Mouse (Mus musculus): Measurements from ENCODE around the gene Sqstm1. TPM values are rescaled to one million over a fixed set of nuclear protein-coding genes. Genes with fewer than 3 reads are reported as not detected.

Sqstm1 gene
- polyA plus RNA-seq, 1 experiment: 111 TPM

GRCm38 (mm10) chr11:50212060-50212739 lies 1.6 kb upstream of the Sqstm1 start:
- DNase-seq (ENCODE audit: low read depth, low spot score): no peak
- 47% methylated on average over 3 of the region's 3 CpGs for WGBS

DNA sequence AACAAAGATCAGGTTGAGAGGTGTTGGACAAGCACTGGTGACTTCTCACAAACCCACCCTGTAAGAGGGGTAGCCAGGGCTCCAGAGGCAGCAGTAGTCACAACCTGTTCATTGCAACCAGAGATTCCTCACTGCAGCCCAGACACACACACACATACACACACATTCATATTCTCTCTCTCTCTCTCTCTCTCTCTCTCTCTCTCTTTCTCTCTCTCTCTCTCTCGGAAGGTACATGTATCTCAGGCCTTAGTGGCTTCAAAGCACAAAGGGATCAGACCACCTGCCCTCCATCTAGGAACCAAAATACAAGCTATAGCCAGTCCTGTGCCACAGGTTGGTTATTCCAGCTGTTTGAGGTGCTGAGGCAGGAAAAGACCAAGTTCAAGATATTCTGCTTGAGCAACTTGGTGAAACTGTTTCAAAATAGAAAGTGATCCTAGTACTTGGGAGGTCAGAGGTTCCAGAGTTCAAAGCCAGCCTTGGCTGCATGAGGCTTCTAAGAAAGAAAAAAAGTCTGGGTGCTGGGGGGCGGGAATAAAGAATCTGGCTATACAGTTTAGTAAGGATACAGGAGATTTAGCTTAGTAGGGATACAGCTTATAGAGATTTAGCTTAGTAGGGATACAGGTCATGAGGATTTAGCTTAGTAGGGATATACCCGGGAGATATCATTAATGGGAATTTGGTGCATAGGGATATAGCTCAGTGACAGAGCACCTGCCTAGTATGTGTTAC lies 864 bp upstream of the Sqstm1 start:
- DNase-seq (ENCODE audit: low read depth, low spot score): no peak
- 75% methylated on average over 3 of the region's 3 CpGs for WGBS

GRCm38 (mm10) chr11:50210101-50210504 lies 524 bp downstream of the Sqstm1 start:
- no peak for DNase-seq (ENCODE audit: low read depth, low spot score)
- WGBS: under 1% methylated on average over 24 of the region's 24 CpGs

GRCm38 (mm10) chr11:50208039-50208438 lies 2.6 kb downstream of the Sqstm1 start:
- 91% methylated on average over 5 of the region's 5 CpGs for WGBS
- no peak for DNase-seq (ENCODE audit: low read depth, low spot score)

GRCm38 (mm10) chr11:50207344-50207743 lies 3.3 kb downstream of the Sqstm1 start:
- no peak for DNase-seq (ENCODE audit: low read depth, low spot score)
- 95% methylated on average over 14 of the region's 14 CpGs for WGBS

DNA sequence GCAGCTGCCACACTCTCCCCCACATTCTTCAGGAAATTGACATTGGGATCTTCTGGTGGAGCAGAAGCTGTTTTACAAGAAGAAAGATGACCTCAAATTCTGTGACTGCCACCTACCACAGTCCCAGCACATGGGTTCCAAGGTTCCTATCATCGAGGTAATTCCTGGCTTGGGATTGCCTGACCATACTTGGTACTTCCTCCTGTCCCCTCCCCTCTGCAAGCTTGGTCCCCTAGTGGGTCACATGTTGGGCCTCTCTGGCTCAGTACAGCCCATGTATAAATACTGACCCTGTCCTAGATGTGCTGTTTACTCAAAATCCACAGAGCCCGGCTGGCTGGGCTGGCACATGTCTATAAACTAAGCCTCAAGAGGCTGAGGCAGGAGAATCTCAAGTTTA lies 4.6 kb downstream of the Sqstm1 start:
- DNase-seq (ENCODE audit: low read depth, low spot score): no peak
- 58% methylated on average over 2 of the region's 2 CpGs for WGBS

GRCm38 (mm10) chr11:50205434-50205833 lies 5.2 kb downstream of the Sqstm1 start:
- DNase-seq (ENCODE audit: low read depth, low spot score): no peak
- WGBS: 66% methylated on average over 3 of the region's 3 CpGs

GRCm38 (mm10) chr11:50203302-50203827 lies 7.3 kb downstream of the Sqstm1 start:
- WGBS: 81% methylated on average over 9 of the region's 9 CpGs
- no peak for DNase-seq (ENCODE audit: low read depth, low spot score)

GRCm38 (mm10) chr11:50201590-50201989 lies 9.0 kb downstream of the Sqstm1 start:
- no peak for DNase-seq (ENCODE audit: low read depth, low spot score)
- WGBS: 89% methylated on average over 3 of the region's 3 CpGs

- DNase-seq (ENCODE audit: low read depth, low spot score): no peak
- WGBS: 66% methylated on average over 8 of the region's 8 CpGs
Measured at GRCm38 (mm10) chr11:50200613-50201012, 10.0 kb downstream of the Sqstm1 start.

- WGBS: 93% methylated on average over 2 of the region's 2 CpGs
- no peak for DNase-seq (ENCODE audit: low read depth, low spot score)
Measured at GRCm38 (mm10) chr11:50198916-50199315, 11.7 kb downstream of the Sqstm1 start.

DNA sequence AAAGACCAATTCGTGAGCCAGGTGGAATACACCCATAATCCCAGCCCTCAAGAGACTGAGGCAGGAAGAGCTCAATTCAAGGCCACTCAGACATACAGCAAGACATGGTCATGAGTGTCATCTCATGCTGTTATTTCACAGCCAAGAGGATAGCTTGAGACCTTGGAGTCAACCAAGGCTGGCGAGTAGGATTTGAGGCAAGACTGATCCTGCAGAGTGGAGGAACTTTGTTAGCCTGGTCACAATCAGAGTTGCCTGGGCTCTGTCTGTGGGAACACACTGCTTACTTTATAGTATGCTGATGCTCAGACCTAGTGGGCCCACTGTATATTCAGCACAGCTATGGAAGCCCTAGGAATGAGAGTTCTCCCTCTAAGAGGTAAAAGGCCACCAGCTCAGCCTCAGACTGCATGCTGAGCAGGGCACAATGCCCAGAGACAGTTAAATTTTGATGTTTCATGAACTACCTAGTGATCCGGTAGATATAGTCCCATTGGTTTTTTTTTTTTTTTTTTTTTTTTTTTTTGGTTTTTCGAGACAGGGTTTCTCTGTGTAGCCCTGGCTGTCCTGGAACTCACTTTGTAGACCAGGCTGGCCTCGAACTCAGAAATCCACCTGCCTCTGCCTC lies 12.3 kb downstream of the Sqstm1 start:
- DNase-seq (ENCODE audit: low read depth, low spot score): no peak
- WGBS: 83% methylated on average over 4 of the region's 5 CpGs

DNA sequence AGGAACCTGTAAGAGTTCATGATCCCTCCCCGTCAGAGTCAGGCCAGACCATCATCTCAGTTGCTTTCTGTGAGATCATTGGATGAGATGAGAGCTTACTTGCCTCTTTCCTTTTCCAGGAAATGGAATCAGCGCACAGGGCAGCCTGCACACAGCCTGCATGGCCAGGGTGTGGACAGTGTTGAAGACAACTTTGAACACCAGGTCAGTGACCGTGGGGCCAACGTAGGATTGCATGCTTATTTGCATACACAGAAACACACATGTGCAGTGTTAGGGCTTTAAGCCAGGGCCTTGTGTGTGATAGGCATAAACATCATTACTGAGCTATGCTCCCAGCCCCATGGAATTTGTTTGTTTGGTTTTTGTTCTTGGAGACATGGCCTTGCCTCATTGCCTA lies 13.1 kb downstream of the Sqstm1 start:
- DNase-seq (ENCODE audit: low read depth, low spot score): no peak
- WGBS: 70% methylated on average over 4 of the region's 4 CpGs

DNA sequence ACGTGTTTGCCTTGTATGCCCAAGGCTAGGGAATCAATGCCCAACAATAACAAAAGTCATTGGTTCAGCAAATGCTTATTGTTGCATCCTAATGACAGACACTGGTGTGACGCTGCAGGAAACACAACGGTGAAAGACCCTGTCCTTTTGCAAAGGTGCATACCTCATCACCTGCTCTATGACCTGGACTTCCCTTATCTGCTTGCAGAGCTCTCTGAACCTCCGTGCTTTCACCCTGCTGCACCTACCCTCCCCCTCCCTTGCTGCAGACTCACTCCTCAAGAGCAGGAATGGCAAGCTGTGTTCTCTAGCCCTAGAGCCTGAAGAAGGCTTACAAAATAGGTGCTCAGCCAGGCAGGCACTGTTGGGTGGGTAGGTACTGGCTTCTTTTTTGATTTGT lies 15.8 kb downstream of the Sqstm1 start:
- 84% methylated on average over 4 of the region's 4 CpGs for WGBS
- no peak for DNase-seq (ENCODE audit: low read depth, low spot score)

- 32% methylated on average over 7 of the region's 7 CpGs for WGBS
- no peak for DNase-seq (ENCODE audit: low read depth, low spot score)
Measured at GRCm38 (mm10) chr11:50194070-50194469, 16.6 kb downstream of the Sqstm1 start.

- WGBS: 83% methylated on average over 3 of the region's 3 CpGs
- DNase-seq (ENCODE audit: low read depth, low spot score): no peak
Measured at GRCm38 (mm10) chr11:50192278-50192677, 18.3 kb downstream of the Sqstm1 start.

DNA sequence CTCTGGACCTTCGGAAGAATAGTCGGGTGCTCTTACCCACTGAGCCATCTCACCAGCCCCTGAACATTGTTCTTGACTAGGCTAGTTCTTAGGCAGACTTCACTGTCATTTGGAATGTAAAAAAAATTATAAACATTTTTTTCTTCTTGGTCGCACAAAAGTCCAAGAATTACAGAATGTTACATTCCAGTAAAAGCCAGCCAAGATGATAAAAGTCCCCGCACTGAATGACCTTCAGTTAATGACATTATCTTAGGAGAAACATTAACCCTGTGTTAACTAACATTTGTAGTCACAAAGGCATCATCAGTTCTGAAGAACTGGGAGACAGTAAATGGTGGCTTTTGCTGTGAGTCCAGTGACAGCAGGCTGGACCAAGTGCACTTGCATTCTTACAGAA lies 20.3 kb downstream of the Sqstm1 start:
- no peak for DNase-seq (ENCODE audit: low read depth, low spot score)
- 58% methylated on average over 4 of the region's 4 CpGs for WGBS

DNA sequence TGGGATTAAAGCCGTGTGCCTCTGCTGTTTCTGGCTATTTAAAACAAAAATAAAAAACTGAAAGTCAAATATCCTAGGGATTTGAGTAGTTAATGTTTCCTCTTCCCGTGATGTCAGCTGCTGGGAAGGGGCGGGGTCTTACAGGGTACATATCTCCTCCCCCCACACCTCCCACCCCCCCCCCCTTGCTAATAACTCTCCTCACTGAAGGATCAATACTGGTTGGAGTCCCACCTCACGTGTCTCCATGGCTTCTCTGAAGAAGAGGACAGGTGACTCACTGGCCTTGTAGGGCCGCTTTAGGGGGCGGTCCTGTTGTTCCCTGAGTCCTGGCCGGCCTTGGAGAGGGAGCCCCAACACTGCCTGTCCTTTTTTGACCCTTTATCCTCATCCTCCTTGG lies 21.9 kb downstream of the Sqstm1 start:
- no peak for DNase-seq (ENCODE audit: low read depth, low spot score)
- 62% methylated on average over 7 of the region's 7 CpGs for WGBS

GRCm38 (mm10) chr11:50184788-50185187 lies 25.8 kb downstream of the Sqstm1 start:
- no peak for DNase-seq (ENCODE audit: low read depth, low spot score)
- WGBS: 73% methylated on average over 3 of the region's 3 CpGs

DNA sequence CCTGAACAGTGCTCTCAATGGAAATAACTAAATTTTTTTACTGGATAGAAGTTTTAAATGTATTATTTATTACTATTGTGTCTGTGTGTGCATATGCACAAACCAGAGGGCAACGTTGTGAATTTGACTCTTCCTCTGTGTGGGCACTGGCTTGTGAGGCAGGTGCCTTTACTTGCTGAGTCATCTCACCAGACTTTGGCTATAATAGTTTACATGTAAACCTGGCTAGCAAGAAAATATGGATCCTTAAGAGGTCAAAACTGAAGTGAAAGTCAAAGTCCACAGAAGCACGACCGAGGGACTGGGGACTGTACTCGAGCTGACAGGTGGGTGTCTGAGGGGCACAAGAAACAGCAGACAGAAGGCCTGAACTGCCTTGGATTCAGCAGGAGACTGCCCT lies 27.9 kb downstream of the Sqstm1 start:
- WGBS: 31% methylated on average over 4 of the region's 4 CpGs
- DNase-seq (ENCODE audit: low read depth, low spot score): no peak

Measured in large intestine, adult 2 months (tissue).